Mouse (Mus musculus): ENCODE measurements around the gene Enkur.
A peak's percentile ranks its signal among the peaks of the same experiment; 100 is the strongest.
"Not testable (repeated sequence)": the region's sequence is repeated elsewhere in the genome, so short reads cannot be mapped to it uniquely, and the experiment has no call there.

The Enkur gene

DNA sequence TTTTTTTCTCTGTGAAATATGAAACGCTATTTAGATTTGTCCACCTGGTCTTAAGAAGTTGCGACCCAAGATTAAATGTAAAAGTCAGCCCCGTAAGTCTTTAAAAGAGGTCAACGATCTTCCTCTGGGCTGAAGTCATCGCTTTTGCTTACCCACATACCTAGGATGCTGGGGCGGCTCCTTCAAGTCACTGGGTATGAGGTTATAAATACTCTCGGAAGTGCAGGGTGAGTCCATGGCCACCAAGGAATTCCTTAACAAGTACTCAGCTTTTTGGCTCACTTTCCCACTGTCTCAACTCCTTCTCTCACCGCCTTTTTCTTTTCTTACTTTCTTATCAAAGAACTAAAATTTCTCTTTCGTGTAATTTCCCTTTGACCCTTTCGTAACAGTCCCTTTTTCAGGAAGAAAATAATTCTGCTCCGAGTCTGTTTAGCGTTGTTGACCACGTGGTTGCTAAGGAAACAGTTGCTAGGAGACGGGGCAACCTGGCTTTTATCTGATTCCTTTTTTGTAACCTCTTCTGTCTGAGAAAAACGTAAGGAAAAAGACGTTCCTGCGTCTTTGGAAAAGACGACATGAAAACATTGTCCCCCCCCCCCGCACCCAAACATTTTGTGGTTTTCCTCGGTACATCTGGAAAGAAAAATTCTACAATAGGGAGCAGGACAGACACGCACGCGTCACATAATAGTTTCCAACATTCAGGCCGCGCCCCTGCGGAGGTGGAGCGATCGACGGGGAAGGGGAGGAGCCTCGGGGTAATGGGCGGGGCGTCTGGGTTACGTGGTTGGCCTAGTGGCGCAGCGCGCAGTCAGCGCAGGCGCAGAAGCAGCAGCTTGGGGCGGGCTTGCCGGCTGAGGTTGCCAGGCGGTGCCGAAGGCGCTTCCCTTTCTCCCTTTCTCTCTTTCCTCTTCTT lies at the start of gene Enkur, which contains the start of gene Thnsl1:
Enkur (minus strand) TSS at position 454 of the 919 bp plus-strand sequence.
Thnsl1 (plus strand) TSS at position 813 of the 919 bp plus-strand sequence.
- DNase-seq (ENCODE audit: low spot score), result peak; percentile 95

DNA sequence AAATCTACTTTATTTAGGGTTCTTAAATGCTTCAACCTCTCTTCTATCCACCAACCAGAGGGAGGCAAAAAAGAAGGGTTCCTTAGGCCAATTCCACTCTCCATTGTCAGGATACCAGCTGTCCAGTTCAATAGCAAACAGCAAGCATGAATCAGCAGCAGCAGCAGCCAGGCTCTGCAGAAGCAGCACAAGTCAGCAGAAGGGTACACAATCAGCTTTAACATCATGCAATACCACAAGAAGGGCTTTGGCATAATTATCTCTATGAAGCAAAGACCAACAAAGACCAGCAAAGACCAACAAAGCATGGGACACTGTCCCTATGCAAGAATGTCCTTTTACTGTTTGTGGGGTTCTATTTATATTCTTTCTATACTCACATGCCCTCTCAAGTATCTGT lies 49.1 kb upstream of the Enkur start:
- no peak for DNase-seq (ENCODE audit: low spot score)

DNA sequence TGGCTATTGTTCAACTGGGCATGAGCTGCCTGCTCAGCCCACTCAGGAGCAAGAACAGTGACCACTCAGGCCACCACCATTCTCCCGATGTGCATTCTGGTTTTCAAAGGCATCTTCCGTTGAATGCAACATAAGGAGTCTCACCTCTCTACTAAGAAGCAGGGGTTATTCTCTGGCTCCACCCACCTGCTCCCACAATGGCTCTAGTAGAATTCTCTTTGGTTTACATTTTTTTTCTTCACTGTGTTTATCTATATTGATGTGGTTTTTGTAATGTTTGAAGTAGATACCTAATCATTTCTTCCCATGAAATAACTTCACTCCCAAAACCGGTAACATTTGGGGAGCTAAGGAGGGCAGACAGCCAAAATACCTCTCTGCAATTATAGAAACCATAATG lies 48.5 kb upstream of the Enkur start:
- DNase-seq (ENCODE audit: low spot score), result no peak

DNA sequence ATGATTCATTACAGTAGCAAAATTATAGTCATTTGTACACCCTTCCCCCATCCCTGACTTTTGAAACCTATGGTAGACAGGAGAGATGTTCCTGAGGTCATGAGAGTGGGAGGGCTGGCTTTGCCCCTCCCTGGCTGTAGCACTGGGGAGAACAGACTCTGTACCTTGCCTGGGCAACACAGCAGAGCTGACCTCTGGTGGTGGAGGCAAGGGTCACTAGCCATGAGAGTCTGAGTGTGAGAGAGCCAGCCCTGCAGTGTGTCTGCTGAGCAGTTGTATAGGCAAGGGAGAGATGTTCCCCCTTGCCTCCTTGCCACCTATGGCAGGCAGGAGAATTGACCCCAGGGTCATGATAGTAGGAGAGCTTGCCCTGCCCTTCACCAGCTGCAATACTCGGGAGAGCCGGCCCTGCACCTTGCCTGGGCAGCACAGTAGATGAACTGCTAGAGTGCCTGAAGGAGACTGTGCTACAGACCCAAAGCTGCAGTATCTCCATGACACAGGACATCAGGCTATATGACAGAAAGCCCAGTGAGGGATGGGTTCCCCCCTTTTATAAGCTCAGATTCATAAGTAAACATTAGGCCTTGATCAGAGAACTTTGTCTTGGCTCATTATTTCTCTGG lies 40.4 kb upstream of the Enkur start:
- no peak for DNase-seq (ENCODE audit: low spot score)

DNA sequence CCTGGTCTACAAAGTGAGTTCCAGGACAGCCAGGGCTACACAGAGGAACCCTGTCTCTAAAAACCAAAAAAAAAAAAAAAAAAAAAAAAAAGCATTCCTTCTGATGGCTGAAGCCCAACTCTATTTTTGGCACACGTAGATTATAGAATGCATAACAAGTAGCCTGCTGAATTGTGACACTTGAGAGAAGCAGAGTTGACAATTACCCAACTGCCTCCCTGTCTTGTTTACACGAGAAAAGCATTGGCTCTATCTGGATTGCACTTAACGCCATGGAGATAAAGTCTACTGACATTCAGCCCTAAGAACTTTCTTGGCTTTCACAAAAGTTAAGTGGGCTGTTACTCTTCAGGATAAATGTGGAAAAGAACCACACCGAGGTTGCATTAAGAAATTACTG lies 39.8 kb upstream of the Enkur start:
- no peak for DNase-seq (ENCODE audit: low spot score)

DNA sequence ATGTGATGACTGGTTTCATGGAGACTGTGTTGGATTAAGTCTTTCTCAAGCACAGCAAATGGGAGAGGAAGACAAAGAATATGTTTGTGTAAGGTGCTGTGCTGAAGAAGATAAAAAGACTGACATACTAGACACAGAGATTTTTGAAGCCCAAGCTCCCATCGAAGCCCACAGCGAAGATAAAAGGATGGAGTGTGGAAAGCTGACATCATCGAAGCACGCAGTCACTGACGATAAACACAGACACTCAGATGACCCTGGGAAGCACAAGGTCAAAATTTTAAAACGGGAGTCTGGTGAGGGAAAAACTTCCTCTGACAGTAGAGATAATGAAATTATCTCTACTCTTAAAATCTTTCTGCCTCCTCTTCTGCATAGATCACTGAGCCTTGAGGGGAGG lies 38.9 kb upstream of the Enkur start:
- DNase-seq (ENCODE audit: low spot score), result not testable (repeated sequence)

DNA sequence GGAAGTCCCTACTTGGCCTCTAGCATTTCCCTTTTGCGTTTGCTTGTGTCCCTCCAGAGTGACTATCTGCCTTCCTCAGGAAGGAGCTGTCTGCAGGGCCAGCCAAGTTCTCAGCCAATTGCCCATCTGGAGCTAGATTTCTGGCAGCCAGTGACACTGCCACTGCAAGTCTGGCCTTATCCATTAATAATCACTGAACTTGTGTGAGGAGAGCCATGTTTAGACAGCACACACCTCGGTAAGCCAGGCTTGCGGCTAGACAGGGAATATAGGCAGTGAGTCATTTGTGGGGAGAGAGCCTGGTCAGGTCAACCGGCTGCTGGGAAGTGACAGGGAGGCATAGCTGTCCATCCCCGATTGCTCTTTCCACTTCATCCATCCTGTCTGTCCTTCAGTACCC lies 31.7 kb upstream of the Enkur start:
- DNase-seq (ENCODE audit: low spot score), result no peak

DNA sequence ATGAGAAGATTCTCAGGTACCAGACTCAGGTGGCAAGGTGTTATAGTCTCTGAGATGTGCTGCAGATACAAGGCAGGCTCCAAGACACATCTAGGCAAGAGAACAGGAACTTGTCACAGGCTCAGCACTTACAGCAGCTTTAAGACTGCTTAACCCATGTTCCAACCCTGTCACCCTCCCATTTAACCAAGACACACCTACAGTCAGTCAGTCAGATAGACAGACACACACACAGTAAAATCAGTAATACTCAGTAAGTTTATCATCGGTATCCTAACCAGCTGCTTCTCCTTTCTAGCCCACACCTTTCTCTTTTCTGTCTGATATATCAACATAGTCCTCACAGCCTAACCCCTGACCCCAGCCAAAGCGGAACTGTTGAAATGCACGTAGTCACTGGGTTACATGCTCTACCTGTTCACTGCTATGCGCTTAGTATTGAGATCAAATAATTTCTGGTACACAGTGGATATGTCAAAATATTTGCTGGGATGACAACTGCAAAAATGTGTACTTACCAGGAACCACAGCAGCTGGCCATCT lies 30.8 kb upstream of the Enkur start:
- no peak for DNase-seq (ENCODE audit: low spot score)

DNA sequence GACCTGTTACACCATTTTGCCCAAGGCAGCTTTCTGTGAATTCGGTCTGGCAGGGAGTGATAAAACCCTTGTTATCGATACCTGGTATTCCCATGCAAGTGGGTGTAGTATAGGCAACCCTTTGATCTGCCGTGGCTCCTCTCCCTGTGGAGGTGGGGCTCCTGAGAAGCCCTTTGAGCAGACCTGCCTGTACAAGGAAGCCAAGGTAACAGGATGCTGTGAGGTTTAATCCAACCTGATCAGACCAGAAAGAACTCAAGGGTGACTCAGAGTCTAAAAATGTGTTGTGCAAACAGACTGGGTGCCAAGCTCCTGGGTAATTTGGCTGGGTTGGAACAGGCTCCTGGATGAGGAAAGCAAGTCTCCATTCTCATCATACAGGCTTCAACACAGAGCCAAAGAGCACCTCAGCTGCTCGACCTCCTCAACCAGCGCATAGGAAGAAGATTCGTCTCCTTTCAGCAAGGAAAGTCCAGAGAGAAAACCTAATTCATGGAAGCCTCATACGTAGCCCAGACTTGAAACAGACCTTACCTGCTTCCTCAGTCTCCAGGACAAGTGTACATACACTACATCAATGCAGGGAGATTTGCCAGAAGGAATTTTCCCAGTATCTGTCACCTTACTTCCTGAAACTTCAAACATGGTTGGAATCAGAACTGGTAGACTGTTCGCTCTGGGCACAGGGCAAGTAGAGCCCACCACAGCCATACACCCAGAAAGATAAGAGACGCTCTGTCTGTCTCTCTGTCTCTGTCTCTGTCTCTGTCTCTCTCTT lies 29.9 kb upstream of the Enkur start:
- DNase-seq (ENCODE audit: low spot score), result no peak

DNA sequence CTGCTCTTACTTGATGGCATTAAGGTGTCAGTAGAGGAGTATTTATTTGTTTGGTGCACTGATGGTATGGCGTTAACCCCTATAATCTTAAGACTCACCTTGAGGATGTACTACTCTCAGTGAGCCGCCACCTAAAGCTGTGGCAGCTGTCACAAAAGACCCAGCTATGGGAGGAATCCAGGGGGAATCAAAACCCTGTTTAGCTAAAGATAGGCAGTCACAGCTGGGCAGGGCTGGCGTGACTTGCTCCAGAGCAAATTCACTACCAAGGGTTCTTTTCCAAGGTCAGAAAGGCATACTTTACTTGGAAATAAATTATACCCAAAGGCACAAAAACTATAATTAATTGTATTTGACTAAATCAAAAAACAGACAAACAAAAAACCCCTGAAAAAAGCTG lies 26.0 kb upstream of the Enkur start:
- no peak for DNase-seq (ENCODE audit: low spot score)

DNA sequence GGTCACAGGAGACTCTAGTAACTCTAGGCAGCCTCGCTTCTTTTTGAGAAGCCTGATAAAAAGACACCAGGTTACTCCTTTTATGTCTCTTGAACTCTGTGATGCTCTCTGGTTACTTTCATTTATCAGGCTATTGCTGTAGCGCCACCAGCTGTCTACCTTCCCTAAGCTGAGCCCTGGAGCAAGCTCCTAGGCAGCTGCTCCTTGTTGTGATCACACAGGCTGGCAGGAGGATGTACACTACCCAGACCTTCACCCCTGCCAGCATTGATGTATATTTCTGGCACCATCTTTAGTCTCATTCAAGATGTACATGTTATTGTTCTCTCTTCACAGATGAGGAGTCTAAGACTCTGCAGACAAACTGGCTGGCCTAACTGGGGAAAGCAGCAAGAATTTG lies 25.1 kb upstream of the Enkur start:
- DNase-seq (ENCODE audit: low spot score), result no peak

DNA sequence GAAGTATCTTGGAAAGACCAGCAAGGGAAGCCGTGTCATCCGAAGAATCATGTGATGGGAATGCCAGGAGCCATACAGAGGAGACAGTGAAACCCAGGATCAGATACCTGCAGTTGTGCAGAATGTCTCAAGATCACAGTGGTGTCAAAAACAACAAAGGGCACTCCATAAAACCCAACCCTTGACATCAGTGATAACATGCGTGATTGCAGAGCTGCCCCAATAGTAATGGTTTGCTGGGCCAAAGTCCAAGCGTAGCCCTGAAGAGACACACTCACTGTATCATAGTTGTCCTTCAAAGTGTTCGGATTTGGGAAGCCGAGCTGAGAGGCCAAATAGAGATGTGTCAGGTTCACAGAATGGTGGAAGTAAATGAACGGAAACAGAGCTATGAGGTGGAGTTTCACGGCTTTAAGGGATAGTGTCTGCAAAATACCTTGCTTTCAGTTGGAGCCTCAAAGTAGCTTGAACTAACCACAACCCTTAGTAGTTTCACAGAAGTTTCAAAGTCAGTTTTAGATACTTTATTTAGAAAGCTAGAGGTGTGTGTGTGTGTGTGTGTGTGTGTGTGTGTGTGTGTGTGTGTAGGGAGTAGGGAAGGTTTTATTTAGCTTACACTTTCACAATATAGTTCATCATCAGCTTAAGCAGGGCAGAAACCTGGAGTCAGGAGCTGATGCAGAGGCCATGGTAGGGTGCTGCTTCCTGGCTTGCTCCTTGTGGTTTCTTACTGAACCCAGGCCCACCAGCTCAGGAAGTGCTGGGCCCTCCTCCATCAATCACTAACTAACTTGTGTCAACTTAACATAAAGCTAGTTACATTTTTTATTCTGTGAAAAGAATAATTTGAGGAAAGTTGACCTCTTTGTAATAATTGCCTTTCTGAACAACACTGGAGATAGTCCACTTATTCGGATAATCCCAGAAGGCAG lies 17.6 kb upstream of the Enkur start:
- no peak for DNase-seq (ENCODE audit: low spot score)

DNA sequence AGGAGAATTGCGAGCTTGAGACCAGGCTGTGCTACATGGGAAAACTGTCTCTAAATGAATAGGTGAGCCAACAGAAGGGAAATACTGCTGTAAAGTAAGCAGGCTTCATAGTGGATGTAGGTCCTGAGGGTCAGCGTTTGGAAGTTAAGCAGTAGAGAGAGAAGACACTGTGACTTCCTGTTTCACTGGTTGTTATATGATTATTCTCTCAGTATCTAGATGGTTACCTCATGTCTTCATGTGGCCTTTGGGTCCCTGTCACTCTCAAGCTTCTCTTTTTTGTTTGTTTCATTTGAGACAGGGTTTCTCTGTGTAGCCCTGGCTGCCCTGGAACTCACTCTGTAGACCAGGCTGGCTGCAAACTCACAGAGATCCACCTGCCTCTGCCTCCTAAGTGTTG lies 10.1 kb upstream of the Enkur start:
- no peak for DNase-seq (ENCODE audit: low spot score)

DNA sequence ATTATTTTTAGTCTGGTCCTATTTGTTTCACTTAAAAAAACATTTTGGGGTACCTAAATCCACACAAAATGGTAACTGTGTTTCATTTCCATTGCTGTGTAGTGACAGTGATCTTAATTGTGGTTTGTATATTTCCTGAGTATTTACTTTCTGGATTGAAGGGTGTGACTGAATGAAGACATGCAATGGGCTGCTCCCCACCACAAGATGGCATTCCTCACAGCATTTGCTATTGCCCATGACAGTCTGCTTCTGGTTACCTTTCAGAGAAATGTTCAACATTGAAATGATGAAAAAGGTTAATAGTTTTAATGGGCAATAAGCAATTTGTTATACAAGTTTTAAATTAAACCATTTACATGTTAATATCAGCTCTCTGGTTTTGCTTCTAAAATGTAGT lies 9.2 kb upstream of the Enkur start:
- DNase-seq (ENCODE audit: low spot score), result no peak

DNA sequence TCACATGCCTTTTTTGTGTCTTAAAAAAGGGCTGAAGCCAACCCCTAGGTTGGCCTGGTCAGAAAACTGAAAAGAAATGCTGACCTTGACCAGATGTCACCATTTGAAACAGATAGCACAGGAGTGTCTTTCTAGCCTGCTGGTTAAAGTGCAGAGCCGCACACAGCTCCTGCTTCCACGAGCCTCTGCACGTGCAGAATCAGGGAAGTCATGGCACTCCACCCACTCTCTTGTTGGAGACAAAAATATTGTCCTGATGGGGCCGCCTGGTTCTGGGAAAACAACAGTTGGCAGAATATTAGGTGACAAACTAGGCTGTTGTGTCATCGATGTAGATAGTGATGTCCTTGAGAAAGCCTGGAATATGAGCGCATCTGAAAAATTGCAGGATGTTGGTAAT lies 6.2 kb upstream of the Enkur start:
- DNase-seq (ENCODE audit: low spot score), result no peak

DNA sequence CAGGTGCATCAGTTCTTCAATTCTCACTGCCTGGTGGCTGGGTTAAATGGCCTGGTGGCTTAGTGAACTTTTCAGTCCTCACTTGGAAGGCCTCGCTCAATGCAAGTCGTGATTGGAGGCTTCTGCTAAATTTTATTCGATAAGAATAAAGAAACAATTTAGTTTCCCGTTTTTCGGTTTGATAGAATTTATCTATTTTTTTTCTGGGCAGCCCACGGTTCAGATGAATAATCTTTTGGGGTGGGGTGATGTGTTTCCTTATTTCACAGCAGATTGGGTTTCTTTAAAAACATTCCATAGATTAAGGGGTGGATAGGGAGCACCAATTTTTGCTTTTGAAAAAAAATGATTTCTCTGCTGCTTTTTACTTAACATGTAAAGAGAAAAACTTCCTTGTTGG lies 1.1 kb upstream of the Enkur start:
- peak; percentile 6 for DNase-seq (ENCODE audit: low spot score)

DNA sequence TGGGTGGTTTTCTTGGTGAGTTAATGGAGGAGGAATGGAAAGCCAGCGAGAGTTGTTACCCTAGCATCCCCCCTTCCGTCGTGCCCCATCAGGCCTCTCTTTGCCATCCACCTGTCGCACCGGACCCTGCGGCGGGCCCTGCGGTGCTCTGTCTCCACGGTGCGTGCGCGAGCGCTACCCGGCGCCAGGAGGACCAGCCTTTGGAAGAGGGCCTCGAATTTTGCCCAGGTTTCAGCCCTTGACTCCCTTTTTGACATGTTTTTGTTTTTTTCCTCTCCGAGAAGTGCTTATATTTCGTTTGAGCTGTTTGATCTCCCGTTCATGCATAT lies 630 bp upstream of the Enkur start:
- DNase-seq (ENCODE audit: low spot score), result no peak

DNA sequence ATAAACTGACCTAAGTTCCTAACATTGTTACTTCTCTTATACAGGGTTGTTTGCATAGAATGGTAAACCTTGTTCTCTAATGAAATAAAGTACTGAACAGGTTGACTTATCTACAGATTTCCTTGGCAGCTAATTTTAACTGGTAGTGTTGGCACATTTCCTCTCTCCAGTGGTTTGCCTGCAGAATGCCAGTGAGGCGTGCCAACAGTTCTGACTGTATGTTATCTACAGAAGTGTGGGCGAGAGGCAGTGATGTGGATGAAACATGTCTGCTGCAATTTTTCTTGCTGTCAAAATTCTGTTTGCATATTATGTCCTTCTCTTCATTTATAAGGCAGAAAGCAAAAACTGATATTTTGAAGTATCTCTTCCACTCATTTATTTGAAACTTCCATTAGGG lies 2.4 kb downstream of the Enkur start:
- DNase-seq (ENCODE audit: low spot score), result no peak

DNA sequence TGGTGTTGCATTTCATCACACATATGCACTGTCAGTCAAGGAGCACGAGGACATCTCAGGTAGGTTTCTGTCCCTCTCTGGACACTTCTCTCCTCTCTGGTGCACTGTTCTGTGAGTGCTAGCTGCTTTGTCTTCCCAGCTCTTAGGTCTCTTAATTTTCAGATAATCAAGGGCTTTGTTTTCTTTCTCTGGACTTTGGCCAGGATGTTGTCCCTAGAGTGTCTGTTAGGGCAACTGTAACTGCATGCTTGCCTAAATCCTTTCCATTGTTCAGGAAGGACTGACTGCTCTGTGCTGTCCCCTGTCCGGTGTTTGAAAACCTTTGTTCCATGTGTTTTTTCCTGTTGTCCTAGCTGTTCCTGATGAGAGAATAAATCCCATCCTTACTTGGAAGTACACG lies 6.1 kb downstream of the Enkur start:
- no peak for DNase-seq (ENCODE audit: low spot score)

DNA sequence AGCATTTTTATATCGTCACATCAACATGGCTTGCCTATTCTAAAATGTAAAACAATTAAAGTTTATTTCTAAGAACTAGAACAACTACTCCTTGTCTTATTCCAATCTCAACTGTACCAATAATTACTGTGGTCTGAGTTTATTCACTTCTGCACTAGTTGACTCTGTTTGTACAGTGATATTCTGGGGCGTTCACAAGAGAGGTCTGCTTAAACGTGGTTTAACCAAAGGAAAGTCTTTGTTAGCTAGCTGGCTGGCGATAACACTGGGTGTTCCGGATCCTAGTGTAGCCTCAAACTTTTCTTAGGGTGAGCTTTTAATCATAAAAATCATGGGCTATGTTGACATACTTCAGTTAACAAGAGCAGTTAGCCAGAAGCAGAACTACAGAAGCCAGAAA lies 9.9 kb downstream of the Enkur start:
- DNase-seq (ENCODE audit: low spot score), result no peak

DNA sequence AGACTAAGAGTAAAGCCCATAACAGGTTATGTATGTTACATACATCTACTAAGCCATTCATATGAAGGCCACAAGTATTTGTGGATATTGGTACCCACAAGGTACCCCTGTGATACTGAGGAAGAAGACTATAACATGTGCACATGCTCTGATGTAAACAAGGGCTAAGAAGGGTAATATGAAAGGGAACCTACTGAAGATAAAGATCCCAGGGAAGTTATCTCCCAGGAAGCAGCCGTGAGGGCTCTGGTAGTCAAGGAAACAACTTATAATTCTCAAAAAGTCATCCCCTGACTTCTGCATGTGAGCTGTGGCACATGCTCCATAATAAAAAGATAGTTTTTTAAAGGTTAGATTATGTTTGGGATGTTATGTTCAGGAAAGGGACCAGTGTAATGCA lies 13.9 kb downstream of the Enkur start:
- no peak for DNase-seq (ENCODE audit: low spot score)

DNA sequence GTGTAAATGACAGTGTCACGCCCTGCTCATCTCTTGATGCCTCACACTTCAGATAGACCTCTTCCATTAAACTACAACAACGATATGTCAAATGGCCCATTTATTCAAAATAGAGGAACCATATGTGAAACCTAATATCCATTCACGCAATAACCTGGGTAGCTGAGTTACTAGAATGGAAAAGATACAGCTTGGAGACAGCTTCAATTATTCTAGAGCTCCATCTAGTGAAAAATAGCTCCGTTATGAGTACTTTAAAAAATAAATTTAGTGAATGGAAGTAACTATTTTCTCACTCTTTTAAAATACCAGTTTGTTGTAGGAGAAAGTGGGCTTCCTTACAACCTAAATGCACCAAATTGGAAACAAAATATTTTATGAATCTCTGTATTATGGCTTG lies 16.6 kb downstream of the Enkur start:
- DNase-seq (ENCODE audit: low spot score), result no peak
